Mouse (Mus musculus) CH12F3 (cell line): ENCODE results near the gene Hyal1.

ENCODE experiments used
- in situ Hi-C: fragments of 300-500 bp; cut with MboI; formaldehyde crosslinking; loops from 2 replicates; pipeline ENCODE4 v1.14.3; 2020; ENCODE audit warnings: low sequenced_read_pairs

The Hyal1 gene

DNA sequence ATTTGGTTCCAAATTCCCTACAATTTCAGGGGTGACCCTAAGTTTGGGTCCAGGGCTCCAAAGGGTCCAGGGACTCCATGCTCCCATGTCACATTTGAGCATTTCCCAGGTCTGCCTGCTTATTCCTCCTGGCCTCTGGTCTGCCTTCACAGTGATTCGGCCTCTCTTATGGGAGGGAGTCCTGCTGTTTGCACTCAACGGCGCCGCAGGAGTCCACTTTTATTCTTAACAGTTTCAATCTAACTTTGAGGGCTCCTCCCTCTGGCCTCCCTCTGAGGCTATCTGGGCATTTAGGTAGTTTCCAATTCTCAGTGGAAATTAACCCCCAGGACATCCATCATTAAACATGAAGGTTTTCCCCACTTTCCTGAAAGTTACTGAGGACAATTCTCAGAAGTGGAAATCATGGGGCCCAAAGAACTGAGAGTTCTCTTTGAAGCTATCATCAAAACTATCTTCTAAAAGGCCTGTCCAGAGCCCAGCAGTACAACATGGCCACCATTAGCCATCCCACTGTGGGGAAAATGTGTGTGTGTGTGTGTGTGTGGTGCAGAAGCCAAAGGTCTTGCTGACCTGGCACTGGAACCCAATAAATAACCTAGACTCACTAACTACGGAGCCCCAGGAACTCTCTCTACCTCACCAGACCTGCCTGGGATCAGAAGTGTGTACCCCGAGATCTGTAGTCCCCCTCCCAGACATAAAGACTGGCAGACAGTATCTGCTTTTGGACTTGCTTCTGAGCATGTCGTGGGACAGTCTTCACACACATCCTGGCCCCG, 17.7 kb downstream of the Hyal1 start:
- in situ Hi-C loops: no loop called here

DNA sequence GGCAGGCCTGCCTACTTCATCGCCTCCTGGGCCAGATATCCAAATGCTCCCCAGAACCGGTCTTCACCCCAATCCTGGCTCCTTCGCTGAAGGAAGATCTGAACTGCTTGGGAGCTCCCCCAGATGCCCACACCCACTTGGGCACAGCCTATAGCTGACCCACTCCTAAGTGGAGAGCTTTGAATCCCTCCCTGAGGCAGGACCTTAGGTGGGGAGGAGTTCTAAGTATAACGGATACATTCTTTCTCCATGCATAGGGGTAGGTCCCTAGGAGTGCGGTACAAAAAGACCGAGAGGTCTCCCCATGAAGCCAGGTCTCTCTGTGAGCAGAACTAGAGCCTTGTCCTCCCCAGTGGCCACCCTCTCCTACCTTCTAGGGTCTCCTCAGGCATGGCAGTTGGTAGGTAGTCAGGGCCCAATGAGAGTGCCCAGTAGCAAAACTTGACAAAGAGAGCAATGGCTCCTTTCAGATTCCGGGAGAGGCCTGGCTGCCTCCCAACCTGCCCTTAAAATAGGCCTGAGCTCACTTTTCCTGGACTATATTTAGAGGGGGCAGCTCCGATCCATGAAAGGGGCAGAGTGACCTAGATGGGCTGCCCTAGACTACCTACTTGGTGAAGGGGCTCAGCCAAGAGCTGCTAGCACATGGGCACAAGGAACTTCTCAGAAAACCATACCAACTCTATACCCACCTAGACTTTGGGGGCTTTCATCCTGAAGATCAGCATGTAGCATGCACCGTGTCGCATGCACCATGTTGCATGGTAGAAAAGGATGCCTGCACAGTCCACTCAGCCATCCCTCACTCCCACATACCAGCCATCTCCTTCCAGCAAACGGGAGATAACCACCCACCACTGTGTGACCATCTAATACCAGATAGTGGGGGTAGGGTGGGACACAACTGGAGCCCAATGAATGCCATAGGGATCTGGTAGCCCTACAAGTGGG, 20.2 kb downstream of the Hyal1 start:
- in situ Hi-C loops: no loop called here

- in situ Hi-C loops: no loop called here
Measured at GRCm38 (mm10) chr9:107598385-107598784, 21.7 kb downstream of the Hyal1 start.

DNA sequence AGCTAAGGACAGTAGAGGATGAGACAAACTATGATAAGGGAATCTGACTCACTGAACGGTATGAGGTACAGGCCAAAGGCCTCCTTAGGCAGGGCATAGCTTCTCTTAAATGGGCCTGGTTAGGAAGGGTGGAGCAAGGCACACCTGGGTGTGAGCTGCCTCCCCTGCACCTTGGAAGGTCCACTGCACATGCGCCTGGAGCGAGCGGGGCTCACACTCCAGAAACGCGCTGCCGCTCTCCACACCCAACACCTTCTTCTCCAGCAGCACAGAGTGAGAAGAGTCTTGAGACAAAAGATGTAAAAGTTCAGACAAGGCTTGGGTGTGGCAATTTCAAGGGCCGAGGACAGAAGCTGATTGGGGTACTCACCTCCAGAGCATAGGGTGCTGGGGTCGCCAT, 22.7 kb downstream of the Hyal1 start:
- in situ Hi-C loops: no loop called here

DNA sequence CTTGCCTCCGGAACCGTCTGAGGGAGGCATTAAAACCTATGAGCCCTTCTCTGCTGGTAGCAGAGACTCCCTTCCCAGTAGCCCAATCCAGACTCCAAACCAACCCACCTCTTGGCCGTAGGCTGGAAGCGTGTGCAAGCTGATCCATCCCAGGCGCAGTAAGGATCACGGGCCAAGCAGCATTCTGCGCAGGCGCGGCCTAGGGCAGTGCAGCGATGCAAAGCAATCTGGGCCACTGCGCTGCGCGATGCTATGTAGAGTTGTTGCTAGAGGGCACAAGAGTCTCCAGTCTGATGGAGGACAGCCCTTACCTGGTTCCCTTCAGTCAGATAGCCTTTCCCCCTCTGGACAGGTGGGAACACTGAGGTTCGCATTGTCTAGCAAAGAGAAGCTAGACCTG, 23.1 kb downstream of the Hyal1 start:
- in situ Hi-C loops: no loop called here

DNA sequence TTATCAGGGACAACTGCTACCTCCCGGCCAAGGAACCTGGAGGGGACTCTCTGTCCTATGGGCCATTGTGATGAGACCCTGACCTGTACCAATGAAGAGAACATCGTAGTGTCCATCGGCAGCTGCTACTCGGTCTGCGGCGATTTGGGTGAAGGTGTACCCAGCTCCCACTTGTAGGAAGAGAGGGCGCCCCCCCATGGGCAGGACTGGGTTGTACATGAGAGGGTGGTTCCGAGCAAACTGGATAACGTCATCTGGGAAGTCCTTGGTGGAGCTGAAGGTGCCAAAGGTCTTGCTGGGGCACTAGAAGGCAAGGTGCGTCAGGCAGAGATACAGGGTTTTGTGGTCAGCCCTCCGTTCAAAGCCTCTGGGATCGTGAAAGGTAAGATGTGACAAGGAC, 24.0 kb downstream of the Hyal1 start:
- in situ Hi-C loops: no loop called here

DNA sequence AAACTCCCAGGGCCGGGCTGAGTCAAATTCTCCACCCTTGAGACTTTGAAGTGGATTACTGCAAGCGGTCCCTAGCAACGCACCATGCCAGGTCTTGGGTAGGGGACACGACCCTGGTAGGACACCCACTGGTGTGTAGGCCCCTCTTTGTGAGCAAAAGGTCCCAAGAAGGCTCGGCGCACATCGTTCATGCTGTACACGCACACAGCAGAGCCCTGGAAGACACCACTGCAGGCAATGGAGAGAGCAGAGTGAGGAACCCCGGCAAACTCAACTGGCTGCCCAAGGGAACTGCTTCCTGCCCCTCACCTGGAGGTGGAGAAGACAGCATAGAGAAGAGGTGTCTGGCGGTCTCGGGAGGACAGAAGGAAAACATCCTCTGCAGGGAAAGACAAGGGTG, 24.5 kb downstream of the Hyal1 start:
- in situ Hi-C loops: no loop called here

- in situ Hi-C loops: no loop called here
Measured at GRCm38 (mm10) chr9:107602068-107602648, 25.4 kb downstream of the Hyal1 start.

DNA sequence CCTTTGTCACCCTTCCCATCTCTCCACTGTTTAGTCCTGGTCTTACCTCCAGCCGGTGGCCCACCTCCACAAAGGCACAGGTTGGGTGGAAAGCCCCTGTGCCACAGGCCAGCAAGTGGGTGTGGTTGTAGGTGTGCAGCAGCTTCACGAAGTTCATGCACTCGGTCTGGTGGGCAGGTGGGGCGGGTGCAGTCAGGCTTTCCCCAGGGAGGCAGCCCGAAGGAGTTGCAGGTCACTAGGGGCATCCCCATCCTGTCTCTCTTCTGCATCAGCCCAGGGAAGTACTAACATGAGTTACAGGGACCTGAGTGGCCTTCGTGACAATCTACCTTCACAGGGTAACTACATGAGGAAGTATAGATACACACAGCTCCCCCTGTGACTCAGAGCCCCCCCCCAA, 26.5 kb downstream of the Hyal1 start:
- in situ Hi-C loops: no loop called here

GRCm38 (mm10) chr9:107605041-107605661, 28.4 kb downstream of the Hyal1 start:
- in situ Hi-C loops: no loop called here

- in situ Hi-C loops: no loop called here
Measured at GRCm38 (mm10) chr9:107606591-107606990, 29.9 kb downstream of the Hyal1 start.

- in situ Hi-C loops: no loop called here
Measured at GRCm38 (mm10) chr9:107607036-107607435, 30.3 kb downstream of the Hyal1 start.

DNA sequence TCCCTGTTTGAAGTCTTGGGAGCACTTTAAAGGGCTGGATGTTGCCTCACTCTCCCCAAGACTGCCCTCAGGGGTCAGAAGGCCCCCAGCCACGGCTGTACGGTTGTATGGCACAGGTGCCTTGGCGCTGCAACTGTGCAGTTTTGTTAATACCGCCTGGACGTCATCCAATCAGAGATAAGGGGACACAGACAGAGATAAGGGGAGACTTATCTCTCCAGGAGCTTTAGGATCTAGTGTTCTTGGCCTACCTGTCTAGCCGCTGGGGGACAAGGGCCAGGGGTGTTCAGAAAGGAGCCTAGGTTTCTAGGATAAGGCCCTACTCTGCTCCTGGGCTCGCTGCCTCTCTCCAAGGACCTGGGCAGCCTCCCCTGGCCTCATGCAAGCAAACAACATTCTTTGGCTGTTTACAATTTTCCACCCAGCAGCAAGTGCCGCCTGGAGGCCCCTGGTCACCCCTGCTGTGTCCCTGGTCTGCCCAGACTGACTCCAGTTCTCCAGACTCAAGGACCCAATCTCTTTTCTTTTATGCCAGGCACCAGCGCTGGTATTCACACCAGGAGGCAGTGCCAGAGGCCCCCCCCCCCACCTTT, 31.0 kb downstream of the Hyal1 start:
- in situ Hi-C loops: no loop called here

- in situ Hi-C loops: no loop called here
Measured at GRCm38 (mm10) chr9:107608741-107609432, 32.2 kb downstream of the Hyal1 start, which contains the start of gene Sema3b. Gene Sema3b (minus strand): TSS chr9:107609229.

DNA sequence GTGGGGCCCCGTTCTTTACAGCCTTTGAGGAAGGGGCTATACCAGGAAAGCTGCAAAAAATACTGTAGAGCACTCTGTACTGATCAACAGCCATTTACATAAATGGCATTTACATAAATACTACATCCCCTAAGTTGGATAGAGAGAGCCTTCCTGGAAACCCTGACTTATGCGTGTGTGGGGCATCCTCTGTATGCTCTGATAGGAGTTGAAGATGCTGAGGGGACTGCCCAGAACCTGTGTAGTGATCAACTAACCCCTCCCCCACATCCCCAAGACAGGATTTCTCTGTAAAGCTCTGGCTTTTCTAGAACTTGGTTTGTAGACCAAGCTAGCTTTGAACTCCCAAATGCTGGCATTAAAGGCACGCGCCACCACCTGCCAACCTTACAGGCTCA, 32.7 kb downstream of the Hyal1 start:
- in situ Hi-C loops: no loop called here

- in situ Hi-C loops: no loop called here
Measured at GRCm38 (mm10) chr9:107611456-107612190, 34.9 kb downstream of the Hyal1 start.

DNA sequence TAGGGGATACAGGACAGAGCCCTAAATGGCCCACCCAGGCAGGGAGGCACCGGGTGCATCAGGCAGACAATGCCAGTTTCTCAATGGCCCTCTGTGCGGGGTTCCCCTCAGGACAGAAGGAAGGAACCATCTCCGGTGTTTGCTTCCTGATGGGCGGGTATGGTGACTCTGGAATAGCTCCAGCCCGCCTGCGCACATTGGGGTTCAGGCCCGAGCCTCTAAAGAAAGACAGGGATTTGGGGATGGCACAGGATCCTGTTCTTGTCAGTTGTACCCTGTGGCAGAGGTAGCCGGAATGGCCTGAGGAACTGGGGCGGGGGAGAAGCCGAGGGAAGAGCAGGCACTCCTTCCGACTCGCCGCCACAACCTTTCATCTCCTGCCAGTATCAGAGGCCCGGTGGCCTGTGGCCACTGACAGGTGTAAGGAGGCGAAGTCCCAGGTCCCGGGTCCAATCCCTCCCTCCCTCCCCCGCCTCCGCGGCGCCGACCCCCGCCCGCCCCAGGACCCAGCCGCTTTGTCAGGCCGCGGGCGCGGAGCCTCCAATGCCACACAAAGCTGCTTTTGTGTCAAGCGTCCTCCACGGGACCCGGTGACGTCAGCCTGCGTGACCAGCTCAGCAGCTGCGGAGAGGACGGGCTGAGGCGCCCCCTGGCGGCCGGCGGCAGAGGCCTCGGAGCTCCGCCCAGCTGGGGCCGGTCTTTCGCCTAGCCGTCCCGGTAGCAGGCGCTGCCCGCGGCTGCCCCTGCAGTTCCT, 35.6 kb downstream of the Hyal1 start:
- in situ Hi-C loops: no loop called here

DNA sequence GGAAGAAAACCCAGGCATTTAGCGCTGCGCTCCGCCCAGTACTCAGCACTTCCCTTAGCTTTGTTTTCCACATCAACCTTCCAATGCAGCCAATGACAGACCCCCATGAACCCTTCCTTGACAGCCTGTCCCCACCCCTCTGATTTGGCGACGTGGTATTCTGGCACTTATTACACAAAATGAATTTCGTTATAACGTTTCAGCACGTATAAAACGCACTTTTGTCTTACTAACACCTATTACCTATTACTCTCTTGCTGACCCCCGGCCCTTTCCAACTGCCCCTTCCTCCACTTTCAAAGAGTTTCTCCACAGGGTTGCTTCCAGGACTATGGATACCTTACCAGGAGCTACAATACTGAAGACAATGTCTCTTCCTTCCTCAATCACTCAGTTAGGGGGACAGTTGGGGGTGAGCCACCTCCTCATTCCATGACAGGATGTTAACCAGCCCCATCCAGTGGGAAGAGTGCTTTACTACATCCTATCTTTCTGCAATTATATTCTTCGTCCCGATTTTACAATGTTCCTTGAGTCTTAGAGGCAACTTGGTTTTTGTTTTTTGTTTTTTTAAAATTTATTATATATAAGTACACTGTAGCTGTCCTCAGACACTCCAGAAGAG, 36.3 kb downstream of the Hyal1 start:
- in situ Hi-C loops: no loop called here
